Mouse (Mus musculus) lung, embryonic 15.5 days (tissue): ENCODE data around the gene Ccdc40. TPM values are rescaled to one million over a fixed set of nuclear protein-coding genes. Genes with fewer than 3 reads are reported as not detected.
"Not testable (repeated sequence)": the region's sequence is repeated elsewhere in the genome, so short reads cannot be mapped to it uniquely, and the experiment has no call there.

ENCODE experiments used
- ATAC-seq: fragments of 200-750 bp; cut with Nextera tagmentation; 2 replicates; pipeline ENCODE4 v1.8.0; 2017; ENCODE audit warnings: moderate number of reproducible peaks, borderline replicate concordance; ENCODE audit not compliant: low FRiP score, low TSS enrichment; ENCODE audit errors: extremely low read depth
- H3K27ac ChIP-seq: fragments of 300-500 bp; sonication (generic); 2 replicates; pipeline ENCODE4 v1.5.1; 2015; ENCODE audit warnings: moderate library complexity, mild to moderate bottlenecking, inconsistent platforms
- H3K27me3 ChIP-seq: fragments of 300-500 bp; sonication (generic); 2 replicates; pipeline ENCODE4 v1.6.1; 2015; ENCODE audit warnings: inconsistent platforms
- H3K36me3 ChIP-seq: fragments of 300-500 bp; sonication (generic); 2 replicates; pipeline ENCODE4 v1.6.1; 2015; ENCODE audit warnings: inconsistent platforms
- H3K4me1 ChIP-seq: fragments of 300-500 bp; sonication (generic); 2 replicates; pipeline ENCODE4 v1.6.1; 2015; ENCODE audit warnings: inconsistent platforms
- H3K4me2 ChIP-seq: fragments of 300-500 bp; sonication (generic); 2 replicates; pipeline ENCODE4 v1.6.1; 2015; ENCODE audit warnings: inconsistent platforms, mild to moderate bottlenecking, moderate library complexity
- H3K4me3 ChIP-seq: fragments of 300-500 bp; sonication (generic); 2 replicates; pipeline ENCODE4 v1.5.1; 2015; ENCODE audit warnings: mild to moderate bottlenecking, inconsistent platforms
- H3K9ac ChIP-seq: fragments of 300-500 bp; sonication (generic); 2 replicates; pipeline ENCODE4 v1.6.1; 2015; ENCODE audit warnings: inconsistent platforms
- H3K9me3 ChIP-seq: fragments of 300-500 bp; sonication (generic); 2 replicates; pipeline ENCODE4 v1.6.1; 2016; ENCODE audit warnings: inconsistent platforms
- WGBS: fragments of 180-500 bp; shearing (Covaris S2); methylation state at CpG from one replicate; pipeline ENCODE4 v1.1.7; 2015; 5-methylcytosine and 5-hydroxymethylcytosine counted together
- polyA plus RNA-seq: library from polyadenylated mRNA; unstranded; fragments of >200 nt; fragmentation: Nextera tagmentation; extraction: Ambion mirVana; gene quantifications from 2 replicates; pipeline ENCODE4 v1.2.1, GENCODE M21; 2015

Gene Ccdc40
- polyA plus RNA-seq, 1 experiment from 2014 or later = 5.7 TPM

DNA sequence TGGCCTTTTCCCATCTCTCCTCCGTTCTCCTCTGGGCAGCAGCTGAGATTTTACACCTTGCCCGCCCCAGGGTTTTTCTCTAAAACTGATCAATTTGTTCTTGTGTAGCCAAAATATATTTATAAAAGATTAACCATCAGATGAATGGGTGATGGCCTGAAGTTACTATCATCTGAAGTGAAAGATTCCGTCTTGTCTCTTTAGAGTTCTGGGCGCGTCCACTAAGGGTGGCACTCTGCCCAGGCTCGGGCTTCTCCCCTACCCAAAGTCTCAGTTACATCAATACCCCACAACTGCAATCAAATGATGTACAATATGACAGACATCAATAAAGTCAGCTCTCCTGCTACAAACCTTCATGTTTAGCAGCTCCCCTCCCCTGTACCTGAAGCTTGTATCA, 3.4 kb upstream of the Ccdc40 start:
- Histone ChIP-seq H3K36me3 (no peaks in the 10 kb centered on the region), H3K4me2 (no peak overlapping the region), H3K27ac (no peak overlapping the region), H3K27me3 (peaks cover 10% of the 10 kb centered on the region), H3K4me1 (peaks cover 69% of the 10 kb centered on the region), H3K9me3 (no peaks in the 10 kb centered on the region), H3K4me3 (no peak overlapping the region), H3K9ac (no peak overlapping the region)
- WGBS = 85% methylated on average over 6 of the region's 6 CpGs
- no peak for ATAC-seq

GRCm38 (mm10) chr11:119225634-119226033, 2.7 kb upstream of the Ccdc40 start:
- H3K27ac ChIP-seq = no peak overlapping the region
- H3K4me1 ChIP-seq = peaks cover 62% of the 10 kb centered on the region
- no peaks in the 10 kb centered on the region for H3K36me3 ChIP-seq
- H3K4me2 ChIP-seq = no peak overlapping the region
- no peak overlapping the region for H3K9ac ChIP-seq
- no peak for ATAC-seq
- peaks cover 16% of the 10 kb centered on the region for H3K27me3 ChIP-seq
- 67% methylated on average over 9 of the region's 9 CpGs for WGBS
- H3K9me3 ChIP-seq = no peaks in the 10 kb centered on the region
- H3K4me3 ChIP-seq = no peak overlapping the region

DNA sequence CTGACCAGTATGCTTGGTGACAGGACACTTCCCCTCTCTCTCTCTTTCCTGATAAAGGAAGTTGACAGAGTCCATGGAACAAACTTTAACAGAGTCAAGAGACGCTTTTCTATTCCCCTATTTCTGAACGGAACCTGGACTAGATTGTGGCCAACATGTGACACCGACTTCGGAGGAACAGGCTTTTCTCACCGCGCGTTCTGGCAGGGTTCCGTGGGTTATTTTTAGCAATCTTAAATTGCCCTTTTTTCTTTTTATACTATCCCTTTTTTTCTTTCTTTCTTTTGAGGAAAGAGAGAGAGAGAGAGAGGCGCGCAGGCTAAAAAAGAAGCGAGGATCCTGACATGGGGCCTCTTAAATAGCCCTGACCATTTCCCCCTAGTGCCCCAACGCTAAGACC, 781 bp upstream of the Ccdc40 start:
- H3K4me3 ChIP-seq = peak overlapping the region; percentile 91
- peak overlapping the region; percentile 88 for H3K4me2 ChIP-seq
- no peaks in the 10 kb centered on the region for H3K9me3 ChIP-seq
- peaks cover 17% of the 10 kb centered on the region for H3K27me3 ChIP-seq
- no peaks in the 10 kb centered on the region for H3K36me3 ChIP-seq
- H3K4me1 ChIP-seq = peaks cover 53% of the 10 kb centered on the region
- H3K9ac ChIP-seq = peak overlapping the region; percentile 89
- WGBS = 1% methylated on average over 12 of the region's 12 CpGs
- H3K27ac ChIP-seq = peak overlapping the region; percentile 65; the same call in 1 of the 2 replicates
- ATAC-seq = no peak

DNA sequence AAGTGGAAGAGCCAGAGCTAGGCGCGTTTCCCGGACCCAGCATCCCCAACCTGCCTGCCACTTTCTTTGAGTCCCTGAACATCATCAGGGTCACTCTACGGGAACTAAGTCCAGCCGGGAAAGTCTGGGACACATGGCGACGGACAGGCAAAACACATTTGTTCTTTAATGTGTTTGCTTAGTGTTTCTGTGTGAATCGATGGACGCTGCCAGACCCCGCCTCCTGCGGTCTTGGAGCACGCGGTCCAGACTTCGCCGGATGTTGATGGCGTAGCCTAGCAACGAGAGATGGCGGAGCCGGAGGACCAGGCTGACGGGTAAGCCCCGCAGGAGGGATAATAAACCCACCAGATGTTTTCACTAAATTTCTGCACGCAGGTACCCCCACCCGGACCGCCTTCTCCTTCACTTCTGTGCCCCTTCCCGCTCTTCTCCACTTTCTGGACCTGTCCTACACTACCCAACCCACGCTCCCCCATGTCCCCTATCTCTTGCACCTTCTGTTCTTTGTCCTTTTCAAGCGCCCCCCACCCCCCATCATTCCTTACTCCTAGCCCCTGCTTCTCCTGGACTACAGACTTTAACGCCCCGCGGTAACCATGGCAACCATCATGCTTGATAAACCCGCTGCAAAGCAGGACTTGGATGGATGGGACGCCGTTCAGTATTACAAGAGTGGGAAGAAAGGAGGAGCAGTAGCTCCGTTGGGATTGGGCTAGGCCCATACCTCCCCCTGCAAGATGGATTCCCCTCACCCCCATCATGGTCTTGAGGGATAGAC, 664 bp downstream of the Ccdc40 start:
- 1% methylated on average over 34 of the region's 34 CpGs for WGBS
- peak; percentile 76 for ATAC-seq
- peak overlapping the region; percentile 35 for H3K27ac ChIP-seq
- H3K9ac ChIP-seq = peak overlapping the region; percentile 89
- H3K36me3 ChIP-seq = no peaks in the 10 kb centered on the region
- H3K9me3 ChIP-seq = no peaks in the 10 kb centered on the region
- peak overlapping the region; percentile 88 for H3K4me2 ChIP-seq
- peaks cover 39% of the 10 kb centered on the region for H3K4me1 ChIP-seq
- H3K27me3 ChIP-seq = peaks cover 17% of the 10 kb centered on the region
- peak overlapping the region; percentile 91 for H3K4me3 ChIP-seq

DNA sequence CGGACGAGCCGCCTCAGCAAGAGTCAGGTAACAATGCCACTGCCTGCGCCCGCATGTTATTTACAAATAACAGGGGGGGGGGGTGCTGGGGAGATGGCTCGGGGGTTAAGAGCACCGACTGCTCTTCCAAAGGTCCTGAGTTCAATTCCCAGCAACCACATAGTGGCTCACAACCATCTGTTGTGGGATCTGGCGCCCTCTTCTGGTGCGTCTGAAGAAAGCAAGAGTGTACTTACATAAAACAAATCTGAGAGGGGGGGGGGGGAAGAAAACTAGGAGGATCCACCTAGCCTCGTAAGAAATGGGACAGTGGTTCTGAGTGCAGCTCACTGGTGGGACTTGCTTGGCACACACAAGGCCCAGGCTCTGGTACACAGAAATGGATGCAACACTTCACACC, 6.4 kb downstream of the Ccdc40 start:
- no peak overlapping the region for H3K4me3 ChIP-seq
- H3K9ac ChIP-seq = no peak overlapping the region
- no peaks in the 10 kb centered on the region for H3K36me3 ChIP-seq
- WGBS = 94% methylated on average over 10 of the region's 10 CpGs
- H3K27me3 ChIP-seq = peaks cover 9% of the 10 kb centered on the region; the same call in 1 of the 2 replicates
- ATAC-seq = no peak
- no peak overlapping the region for H3K4me2 ChIP-seq
- H3K9me3 ChIP-seq = no peaks in the 10 kb centered on the region
- H3K4me1 ChIP-seq = peaks cover 20% of the 10 kb centered on the region
- no peak overlapping the region for H3K27ac ChIP-seq

DNA sequence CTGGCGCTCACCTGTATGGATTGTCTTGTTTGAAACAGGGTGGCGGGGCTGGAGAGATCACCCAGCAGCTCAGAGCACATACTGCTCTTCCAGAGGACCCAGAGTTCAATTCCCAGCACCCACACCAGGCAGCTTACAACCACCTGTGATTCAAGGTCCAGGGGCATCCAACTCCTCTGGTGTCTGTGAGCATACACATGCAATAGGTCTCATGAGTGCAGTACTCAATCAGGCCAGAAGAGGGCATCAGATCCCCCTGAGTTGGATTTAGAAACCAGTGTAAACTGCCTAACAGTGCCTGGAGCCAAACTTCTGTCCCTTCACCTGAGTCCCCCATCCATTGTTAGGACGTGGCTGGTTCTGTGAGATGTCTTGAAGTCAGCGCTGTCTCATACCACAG, 7.2 kb downstream of the Ccdc40 start:
- no peak for ATAC-seq
- Histone ChIP-seq H3K4me3 (no peak overlapping the region), H3K9ac (no peak overlapping the region), H3K27ac (no peak overlapping the region), H3K9me3 (no peaks in the 10 kb centered on the region), H3K4me2 (no peak overlapping the region), H3K27me3 (0 out of 2 replicates have a peak, but pooled peaks cover 1% of the 10 kb centered on the region), H3K36me3 (no peaks in the 10 kb centered on the region), H3K4me1 (peaks cover 20% of the 10 kb centered on the region)
- WGBS = 82% methylated on average over 4 of the region's 4 CpGs

- Histone ChIP-seq H3K4me2 (no peak overlapping the region), H3K9me3 (no peaks in the 10 kb centered on the region), H3K4me3 (no peak overlapping the region), H3K36me3 (no peaks in the 10 kb centered on the region), H3K27me3 (no peaks in the 10 kb centered on the region), H3K27ac (no peak overlapping the region), H3K9ac (no peak overlapping the region), H3K4me1 (peaks cover 20% of the 10 kb centered on the region)
- 17% methylated on average over 8 of the region's 8 CpGs for WGBS
- ATAC-seq = no peak
Observed at GRCm38 (mm10) chr11:119236354-119236753, 8.0 kb downstream of the Ccdc40 start.

GRCm38 (mm10) chr11:119237007-119237406, 8.6 kb downstream of the Ccdc40 start:
- Histone ChIP-seq H3K4me2 (no peak overlapping the region), H3K9me3 (no peaks in the 10 kb centered on the region)
- WGBS = 45% methylated on average over 3 of the region's 3 CpGs

GRCm38 (mm10) chr11:119237568-119238304, 9.4 kb downstream of the Ccdc40 start:
- H3K4me1 ChIP-seq = peaks cover 20% of the 10 kb centered on the region
- H3K27ac ChIP-seq = no peak overlapping the region
- H3K27me3 ChIP-seq = peaks cover 3% of the 10 kb centered on the region; the same call in 1 of the 2 replicates
- H3K36me3 ChIP-seq = no peaks in the 10 kb centered on the region
- H3K4me2 ChIP-seq = peak overlapping the region; percentile 67
- no peaks in the 10 kb centered on the region for H3K9me3 ChIP-seq
- H3K9ac ChIP-seq = no peak overlapping the region
- WGBS = 26% methylated on average over 20 of the region's 20 CpGs
- no peak for ATAC-seq
- peak overlapping the region; percentile 25 for H3K4me3 ChIP-seq

More at GRCm38 (mm10) chr11:119237007-119237406, 8.6 kb downstream of the Ccdc40 start:
- Histone ChIP-seq H3K36me3 (no peaks in the 10 kb centered on the region), H3K27ac (no peak overlapping the region), H3K4me3 (no peak overlapping the region), H3K27me3 (peaks cover under 1% of the 10 kb centered on the region; the same call in 1 of the 2 replicates), H3K9ac (no peak overlapping the region), H3K4me1 (peaks cover 20% of the 10 kb centered on the region)
- ATAC-seq = no peak

DNA sequence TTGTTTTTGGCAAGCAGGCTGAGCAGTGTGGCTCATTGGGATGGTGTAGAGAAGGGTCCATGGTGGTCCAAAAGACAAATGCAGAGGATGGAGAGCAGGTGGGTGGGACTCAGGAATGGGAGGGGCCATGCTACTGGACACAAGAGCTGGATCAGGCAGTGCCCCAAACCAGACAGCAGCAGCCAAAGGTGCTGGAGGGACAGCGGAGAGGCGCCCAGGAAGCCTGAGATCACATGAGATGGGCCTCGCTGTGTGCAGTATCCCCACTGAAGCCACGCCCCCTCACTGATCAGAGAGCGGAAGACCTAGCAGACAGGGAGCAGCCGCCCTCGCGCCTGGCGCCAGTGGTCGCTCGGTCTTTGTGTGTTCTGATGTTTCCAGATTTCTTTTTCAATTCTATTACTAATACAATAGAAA, 9.9 kb downstream of the Ccdc40 start:
- Histone ChIP-seq H3K4me1 (peaks cover 20% of the 10 kb centered on the region), H3K4me3 (peak overlapping the region; percentile 25), H3K9ac (no peak overlapping the region), H3K4me2 (peak overlapping the region; percentile 67), H3K27ac (no peak overlapping the region), H3K9me3 (no peaks in the 10 kb centered on the region), H3K36me3 (no peaks in the 10 kb centered on the region), H3K27me3 (peaks cover 3% of the 10 kb centered on the region; the same call in 1 of the 2 replicates)
- WGBS = 5% methylated on average over 11 of the region's 11 CpGs
- no peak for ATAC-seq

DNA sequence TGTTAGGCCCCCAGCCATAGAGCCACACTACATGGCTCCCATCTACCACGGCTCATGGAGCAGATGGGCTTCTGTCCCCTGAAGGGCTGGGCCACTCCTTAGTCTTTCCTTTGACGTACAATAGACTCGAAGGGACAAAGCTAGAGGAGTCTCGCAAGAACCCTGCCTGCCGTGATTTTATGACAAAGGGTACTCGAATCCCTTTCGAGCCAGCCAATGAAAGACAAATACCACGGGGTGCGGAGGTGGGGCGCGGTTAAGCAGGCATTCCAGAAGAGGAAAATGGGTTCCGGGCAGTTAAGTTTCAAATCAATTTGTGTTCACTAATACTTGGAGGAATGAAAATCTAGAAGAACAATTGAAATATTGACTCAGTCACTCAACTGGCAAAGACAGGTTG, 11.1 kb downstream of the Ccdc40 start:
- Histone ChIP-seq H3K27ac (no peak overlapping the region), H3K4me1 (peaks cover 20% of the 10 kb centered on the region), H3K4me2 (no peak overlapping the region), H3K9ac (no peak overlapping the region), H3K4me3 (no peak overlapping the region), H3K36me3 (no peaks in the 10 kb centered on the region), H3K9me3 (no peaks in the 10 kb centered on the region), H3K27me3 (peaks cover 3% of the 10 kb centered on the region; the same call in 1 of the 2 replicates)
- WGBS = 84% methylated on average over 12 of the region's 12 CpGs
- no peak for ATAC-seq

DNA sequence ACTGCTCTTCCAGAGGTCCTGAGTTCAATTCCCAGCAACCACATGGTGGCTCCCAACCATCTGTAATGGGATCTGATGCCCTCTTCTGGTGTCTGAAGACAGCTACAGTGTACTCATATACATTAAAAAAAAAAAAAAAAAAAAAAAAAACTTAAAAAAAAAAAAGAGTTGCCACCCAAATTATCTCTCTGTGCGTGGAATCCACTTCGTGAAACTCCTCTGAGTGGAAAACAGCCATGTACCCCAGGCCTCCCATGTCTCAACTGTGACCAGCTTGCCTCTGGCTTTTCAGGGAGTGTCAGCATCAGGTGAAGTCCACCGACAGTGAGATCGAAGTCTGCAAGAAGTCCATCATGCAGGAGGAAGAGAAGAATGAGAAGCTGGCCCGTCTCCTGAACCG, 17.2 kb downstream of the Ccdc40 start:
- 96% methylated on average over 6 of the region's 6 CpGs for WGBS

More for the DNA sequence above, 17.2 kb downstream of the Ccdc40 start:
- not testable (repeated sequence) for H3K4me1 ChIP-seq, H3K4me2 ChIP-seq, ATAC-seq, H3K9ac ChIP-seq, H3K27me3 ChIP-seq, H3K36me3 ChIP-seq, H3K4me3 ChIP-seq, H3K27ac ChIP-seq, H3K9me3 ChIP-seq
